Mouse (Mus musculus): Measurements from ENCODE around the gene Plekha6. TPM values are rescaled to one million over a fixed set of nuclear protein-coding genes. Genes with fewer than 3 reads are reported as not detected.
A peak's percentile ranks its signal among the peaks of the same experiment; 100 is the strongest.

The Plekha6 gene
- total and polyA plus RNA-seq, 3 experiments, result 11.8 to 28.5 TPM; not detected in 1

DNA sequence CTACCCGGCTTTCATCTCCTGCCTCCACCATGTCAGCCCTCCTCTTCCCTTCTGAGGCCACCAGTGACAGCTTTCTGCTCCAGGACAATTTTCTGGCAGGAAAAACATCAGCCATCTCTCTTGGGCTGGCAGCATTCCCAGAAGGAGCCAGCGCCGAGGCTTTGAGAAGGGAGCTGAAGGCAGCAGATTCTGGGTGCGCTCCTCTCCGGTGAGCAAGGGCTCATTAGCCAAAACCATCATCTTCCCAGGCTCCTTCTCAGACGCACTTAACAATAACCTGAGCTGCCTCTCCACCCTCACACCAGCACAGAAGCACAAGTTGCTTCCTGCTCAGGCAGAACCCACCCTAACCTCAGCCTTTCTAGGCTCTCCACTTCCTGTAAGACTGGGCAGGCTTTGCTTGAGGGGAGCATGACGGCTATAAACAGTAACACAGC lies 4.9 kb upstream of the Plekha6 start:
- peaks cover 2% of the 10 kb centered on the region; the same call in 1 of the 2 replicates for H3K79me2 ChIP-seq (ENCODE audit: control insufficient read depth, insufficient read depth, low read length, poor library complexity)
- peak overlapping the region; percentile 12 to 32; a peak in 3 of 4 replicates for H3K4me3 ChIP-seq (ENCODE audit: control insufficient read depth in 1 of 2, insufficient read depth in 1 of 2, low read depth in 2 of 2, low read length in 2 of 2)
- DNase-seq (ENCODE audit: low read depth, low spot score), result peak; percentile 71
- H3K27ac ChIP-seq (ENCODE audit: control insufficient read depth, low read depth, low read length), result peak overlapping the region; percentile 12
- H3K36me3 ChIP-seq (ENCODE audit: control insufficient read depth in 1 of 2, insufficient read depth in 2 of 2, low read length in 2 of 2), result peaks cover 0 to 21% of the 10 kb centered on the region in 2 experiments; a peak in 2 of 4 replicates
- no peaks in the 10 kb centered on the region for H3K27me3 ChIP-seq (ENCODE audit: control insufficient read depth in 1 of 2, insufficient read depth in 2 of 2, low read length in 2 of 2)
- peak overlapping the region; percentile 55 for H3K9ac ChIP-seq (ENCODE audit: control insufficient read depth, low read depth, low read length, poor library complexity, severe bottlenecking)
- no peaks in the 10 kb centered on the region for H3K9me3 ChIP-seq (replicated peaks; ENCODE audit: insufficient read depth, low read length)
- peaks cover 21 to 42% of the 10 kb centered on the region in 2 experiments for H3K4me1 ChIP-seq (ENCODE audit: control insufficient read depth in 1 of 2, insufficient read depth in 2 of 2, low read length in 2 of 2)
- TF ChIP-seq ZC3H11A (IDR thresholded peaks at IDR 0.05; ENCODE audit: low read depth, low read length), result no peak
- TF ChIP-seq GABPA (IDR thresholded peaks at IDR 0.05; ENCODE audit: low read depth, low read length), result no peak
- TF ChIP-seq SIN3A (IDR thresholded peaks at IDR 0.05; ENCODE audit: low read length), result no peak
- TF ChIP-seq MYB (IDR thresholded peaks at IDR 0.05; ENCODE audit: low read depth, low read length), result no peak
- no peak for TF ChIP-seq HCFC1 (IDR thresholded peaks at IDR 0.05; ENCODE audit: low read depth, low read length)
- no peak for TF ChIP-seq MAZ (IDR thresholded peaks at IDR 0.05; ENCODE audit: low read depth, low read length)
- no peak for TF ChIP-seq ZKSCAN1 (IDR thresholded peaks at IDR 0.05; ENCODE audit: low read depth, low read length)
- no peak for TF ChIP-seq SMC3 (IDR thresholded peaks at IDR 0.05; ENCODE audit: low read depth, low read length)
- TF ChIP-seq POLR2AphosphoS2 (IDR thresholded peaks at IDR 0.05; ENCODE audit: low read length), result no peak

DNA sequence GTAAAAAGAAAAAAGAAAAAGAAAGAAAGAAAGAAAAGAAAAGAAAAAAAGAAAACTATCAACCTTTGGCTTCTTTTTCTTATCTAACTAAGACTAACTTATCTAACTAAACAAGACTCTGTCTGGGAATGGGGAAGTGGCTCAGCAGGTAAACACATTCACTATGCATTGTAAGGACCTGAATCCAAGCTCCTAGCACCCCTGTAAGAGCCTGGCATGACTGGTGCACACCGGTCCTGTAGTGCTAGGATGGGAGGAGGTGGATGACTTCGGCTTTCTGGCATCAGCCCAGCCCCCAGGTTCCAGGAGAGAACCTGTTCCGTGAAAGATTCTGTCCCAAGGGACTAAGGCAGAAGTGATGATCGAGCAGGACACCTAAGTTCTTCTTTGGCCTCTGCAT lies 2.5 kb upstream of the Plekha6 start:
- DNase-seq (ENCODE audit: low read depth, low spot score), result peak; percentile 65
- peaks cover 21 to 42% of the 10 kb centered on the region in 2 experiments for H3K4me1 ChIP-seq (ENCODE audit: control insufficient read depth in 1 of 2, insufficient read depth in 2 of 2, low read length in 2 of 2)
- TF ChIP-seq RCOR1 (IDR thresholded peaks at IDR 0.05; ENCODE audit: low read depth, low read length) (peak; percentile 71), USF2 (IDR thresholded peaks at IDR 0.05; ENCODE audit: borderline replicate concordance in 1 of 2, insufficient read depth in 1 of 2, low read depth in 1 of 2, low read length in 2 of 2) (no peak), MXI1 (IDR thresholded peaks at IDR 0.05; ENCODE audit: low read depth, low read length) (peak; percentile 8), NRF1 (IDR thresholded peaks at IDR 0.05; ENCODE audit: insufficient read depth, low read depth, low read length, poor library complexity, severe bottlenecking) (no peak), TBP (IDR thresholded peaks at IDR 0.05; ENCODE audit: low read depth, low read length) (no peak), ZMIZ1 (IDR thresholded peaks at IDR 0.05; ENCODE audit: low read depth, low read length) (no peak), RAD21 (IDR thresholded peaks at IDR 0.05; ENCODE audit: low read depth, low read length) (no peak), CHD1 (IDR thresholded peaks at IDR 0.05; ENCODE audit: low read depth, low read length) (no peak), BHLHE40 (IDR thresholded peaks at IDR 0.05; ENCODE audit: borderline replicate concordance, low read depth, low read length) (0 out of 2 replicates have a peak, but pooled peaks have one; percentile 35), MAFK (IDR thresholded peaks at IDR 0.05; ENCODE audit: borderline replicate concordance, low read depth, low read length) (peak; percentile 48; the same call in 1 of the 2 replicates), ETS1 (IDR thresholded peaks at IDR 0.05; ENCODE audit: low read depth, low read length) (peak; percentile 65; the same call in 1 of the 2 replicates), TCF12 (IDR thresholded peaks at IDR 0.05; ENCODE audit: low read depth, low read length) (peak; percentile 79), SIN3A (IDR thresholded peaks at IDR 0.05; ENCODE audit: low read length) (0 out of 2 replicates have a peak, but pooled peaks have one; percentile 29), KAT2A (conservative IDR thresholded peaks at IDR 0.05; ENCODE audit: low read depth, low read length) (no peak), EP300 (IDR thresholded peaks at IDR 0.05; ENCODE audit: low read depth in 1 of 2, low read length in 2 of 2) (peak; percentile 76 to 88), ZC3H11A (IDR thresholded peaks at IDR 0.05; ENCODE audit: low read depth, low read length) (no peak), POLR2A (IDR thresholded peaks at IDR 0.05; ENCODE audit: control insufficient read depth in 1 of 2, insufficient read depth in 1 of 2, low read depth in 1 of 2, low read length in 2 of 2, poor library complexity in 1 of 2) (no peak), SMC3 (IDR thresholded peaks at IDR 0.05; ENCODE audit: low read depth, low read length) (no peak), ZNF384 (IDR thresholded peaks at IDR 0.05; ENCODE audit: low read depth, low read length) (peak; percentile 63; the same call in 1 of the 2 replicates), GATA1 (IDR thresholded peaks at IDR 0.05; ENCODE audit: low read depth, low read length) (peak; percentile 87), NELFE (IDR thresholded peaks at IDR 0.05; ENCODE audit: low read depth, low read length) (no peak), MAZ (IDR thresholded peaks at IDR 0.05; ENCODE audit: low read depth, low read length) (no peak), CHD2 (IDR thresholded peaks at IDR 0.05; ENCODE audit: low read length) (no peak), ELF1 (IDR thresholded peaks at IDR 0.05; ENCODE audit: low read depth, low read length) (peak; percentile 51; the same call in 1 of the 2 replicates), MYC (IDR thresholded peaks at IDR 0.05; ENCODE audit: low read depth, low read length) (0 out of 2 replicates have a peak, but pooled peaks have one; percentile 18), CTCF (IDR thresholded peaks at IDR 0.05 in 2 of 3, conservative IDR thresholded peaks at IDR 0.05 in 1 of 3; ENCODE audit: control insufficient read depth in 1 of 3, insufficient read depth in 1 of 3, low read depth in 2 of 3, low read length in 3 of 3, poor library complexity in 1 of 3, severe bottlenecking in 1 of 3) (no peak)

More for the DNA sequence above, 2.5 kb upstream of the Plekha6 start:
- no peaks in the 10 kb centered on the region for H3K27me3 ChIP-seq (ENCODE audit: control insufficient read depth in 1 of 2, insufficient read depth in 2 of 2, low read length in 2 of 2)
- peak overlapping the region; percentile 78 for H3K9ac ChIP-seq (ENCODE audit: control insufficient read depth, low read depth, low read length, poor library complexity, severe bottlenecking)
- H3K9me3 ChIP-seq (replicated peaks; ENCODE audit: insufficient read depth, low read length), result no peaks in the 10 kb centered on the region
- peaks cover 3% of the 10 kb centered on the region; the same call in 1 of the 2 replicates for H3K79me2 ChIP-seq (ENCODE audit: control insufficient read depth, insufficient read depth, low read length, poor library complexity)
- H3K4me3 ChIP-seq (ENCODE audit: control insufficient read depth in 1 of 2, insufficient read depth in 1 of 2, low read depth in 2 of 2, low read length in 2 of 2), result peak overlapping the region; percentile 68 to 81
- peak overlapping the region; percentile 43 for H3K27ac ChIP-seq (ENCODE audit: control insufficient read depth, low read depth, low read length)
- peaks cover 0 to 24% of the 10 kb centered on the region in 2 experiments; a peak in 2 of 4 replicates for H3K36me3 ChIP-seq (ENCODE audit: control insufficient read depth in 1 of 2, insufficient read depth in 2 of 2, low read length in 2 of 2)

Measured in MEL (cell line).